Mouse (Mus musculus) liver, embryonic 11.5 days (tissue): Measurements from ENCODE around the gene Smtnl2. TPM values are rescaled to one million over a fixed set of nuclear protein-coding genes. Genes with fewer than 3 reads are reported as not detected.

Experiments
- ATAC-seq: fragments of 200-750 bp; cut with Nextera tagmentation; replicated peaks from 2 replicates; pipeline ENCODE4 v1.8.0; 2017; ENCODE audit warnings: moderate number of reproducible peaks, mild to moderate bottlenecking, moderate TSS enrichment, moderate library complexity; ENCODE audit not compliant: low FRiP score
- DNase-seq: peaks from one replicate; pipeline ENCODE4 v3.0.0-alpha.2; 2017; ENCODE audit warnings: low spot score
- H3K27ac ChIP-seq: fragments of 300-500 bp; sonication (generic); 2 replicates; pipeline ENCODE4 v1.5.1; 2014; ENCODE audit warnings: mild to moderate bottlenecking, low read depth, low read length, control low read depth
- H3K27me3 ChIP-seq: fragments of 300-500 bp; sonication (generic); replicated peaks from 2 replicates; pipeline ENCODE4 v1.6.1; 2014; ENCODE audit warnings: low read length, mixed read lengths; ENCODE audit not compliant: control insufficient read depth, insufficient read depth
- H3K36me3 ChIP-seq: fragments of 300-500 bp; sonication (generic); 2 replicates; pipeline ENCODE4 v1.6.1; 2014; ENCODE audit warnings: mild to moderate bottlenecking, low read length, moderate library complexity, mixed read lengths; ENCODE audit not compliant: control insufficient read depth, insufficient read depth
- H3K4me1 ChIP-seq: fragments of 300-500 bp; sonication (generic); replicated peaks from 2 replicates; pipeline ENCODE4 v1.6.1; 2014; ENCODE audit warnings: low read length, mixed read lengths; ENCODE audit not compliant: control insufficient read depth, insufficient read depth
- H3K4me2 ChIP-seq: fragments of 300-500 bp; sonication (generic); 2 replicates; pipeline ENCODE4 v1.6.1; 2014; ENCODE audit warnings: mild to moderate bottlenecking, control low read depth, moderate library complexity
- H3K4me3 ChIP-seq: fragments of 300-500 bp; sonication (generic); 2 replicates; pipeline ENCODE4 v1.5.1; 2014; ENCODE audit warnings: low read depth, low read length, control low read depth
- H3K9ac ChIP-seq: fragments of 300-500 bp; sonication (generic); 2 replicates; pipeline ENCODE4 v1.6.1; 2014; ENCODE audit warnings: low read depth, low read length, control low read depth
- H3K9me3 ChIP-seq: fragments of 300-500 bp; sonication (generic); 2 replicates; pipeline ENCODE4 v1.6.1; 2016; ENCODE audit warnings: low read length, inconsistent platforms, mixed read lengths; ENCODE audit not compliant: control insufficient read depth
- WGBS: fragments of 180-500 bp; shearing (Covaris S2); extraction: QIAGEN DNeasy Blood & Tissue Kit; methylation state at CpG from one replicate; pipeline ENCODE4 v1.1.7; 2014; 5-methylcytosine and 5-hydroxymethylcytosine counted together
- polyA plus RNA-seq: library from polyadenylated mRNA; unstranded; fragments of >200 nt; fragmentation: Nextera tagmentation; extraction: Ambion mirVana; gene quantifications from 2 replicates; pipeline ENCODE4 v1.2.1, GENCODE M21; 2014

The Smtnl2 gene
- polyA plus RNA-seq, 1 experiment from 2014 or later: 24.8 TPM

DNA sequence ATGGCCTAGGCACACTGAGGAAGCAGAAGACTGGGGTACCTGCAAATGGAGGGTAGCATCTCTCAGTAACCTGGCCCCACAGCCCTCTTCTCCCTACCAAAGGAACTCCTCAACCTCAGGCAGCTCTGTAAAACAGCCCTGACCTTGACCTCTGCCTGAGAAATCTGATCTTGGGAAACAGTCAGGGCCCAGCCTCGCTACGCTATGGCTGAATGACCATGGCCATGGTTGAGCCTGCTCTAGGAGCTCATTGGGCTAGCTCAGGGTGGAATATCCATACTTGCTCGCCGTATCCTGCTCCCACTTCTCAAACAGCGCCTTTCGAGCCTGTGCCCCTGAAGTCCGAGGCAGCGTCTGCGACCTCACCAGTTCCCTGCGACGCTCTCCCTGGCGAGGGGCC is 10.4 kb downstream of the Smtnl2 start:
- Histone ChIP-seq H3K4me1 (no peaks in the 10 kb centered on the region), H3K4me2 (no peak overlapping the region), H3K27ac (no peak overlapping the region), H3K4me3 (no peak overlapping the region), H3K9ac (no peak overlapping the region), H3K36me3 (peaks cover 4% of the 10 kb centered on the region; the same call in 1 of the 2 replicates), H3K27me3 (no peaks in the 10 kb centered on the region), H3K9me3 (no peaks in the 10 kb centered on the region)
- DNase-seq (no peak), ATAC-seq (no peak)
- WGBS: 89% methylated on average over 12 of the region's 12 CpGs

DNA sequence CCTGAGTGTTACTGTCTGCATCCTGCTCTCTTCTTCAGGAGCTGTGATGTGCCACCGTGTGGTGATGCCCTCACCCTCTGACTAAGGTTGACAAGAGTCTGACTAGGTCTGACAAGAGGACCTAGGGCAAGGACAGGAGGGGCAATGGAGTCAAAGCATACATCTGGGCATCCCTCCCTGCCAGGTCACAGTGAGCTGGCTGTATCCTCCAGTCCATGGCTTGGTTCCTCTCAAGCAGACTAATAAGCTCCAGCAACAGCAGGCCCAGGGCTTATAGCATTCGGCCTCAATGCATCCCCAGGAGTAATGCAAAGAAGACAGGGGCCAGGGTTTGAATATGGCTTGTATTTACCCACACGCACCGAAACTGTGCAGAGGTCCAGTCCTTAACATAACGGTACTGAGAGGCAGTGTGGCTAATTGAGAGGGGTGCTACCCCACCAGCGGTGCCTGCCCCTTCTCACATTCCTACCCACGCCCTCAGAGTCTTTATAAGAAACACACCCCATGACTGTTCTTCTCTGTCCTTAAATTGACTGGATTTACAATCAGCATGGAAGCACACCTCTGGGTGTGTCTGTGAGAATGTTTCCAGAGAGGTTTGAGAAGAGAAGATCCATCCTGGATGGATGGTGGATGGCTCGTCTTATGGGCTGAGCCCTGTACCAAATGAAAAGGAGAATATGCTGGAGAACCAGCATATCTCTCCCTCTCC is 13.5 kb downstream of the Smtnl2 start:
- ATAC-seq (no peak), DNase-seq (no peak)
- no peaks in the 10 kb centered on the region for H3K9me3 ChIP-seq
- H3K27ac ChIP-seq: no peak overlapping the region
- no peaks in the 10 kb centered on the region for H3K4me1 ChIP-seq
- H3K36me3 ChIP-seq: peaks cover 6% of the 10 kb centered on the region; the same call in 1 of the 2 replicates
- H3K4me2 ChIP-seq: no peak overlapping the region
- H3K9ac ChIP-seq: no peak overlapping the region
- 86% methylated on average over 8 of the region's 8 CpGs for WGBS
- no peak overlapping the region for H3K4me3 ChIP-seq
- H3K27me3 ChIP-seq: no peaks in the 10 kb centered on the region

DNA sequence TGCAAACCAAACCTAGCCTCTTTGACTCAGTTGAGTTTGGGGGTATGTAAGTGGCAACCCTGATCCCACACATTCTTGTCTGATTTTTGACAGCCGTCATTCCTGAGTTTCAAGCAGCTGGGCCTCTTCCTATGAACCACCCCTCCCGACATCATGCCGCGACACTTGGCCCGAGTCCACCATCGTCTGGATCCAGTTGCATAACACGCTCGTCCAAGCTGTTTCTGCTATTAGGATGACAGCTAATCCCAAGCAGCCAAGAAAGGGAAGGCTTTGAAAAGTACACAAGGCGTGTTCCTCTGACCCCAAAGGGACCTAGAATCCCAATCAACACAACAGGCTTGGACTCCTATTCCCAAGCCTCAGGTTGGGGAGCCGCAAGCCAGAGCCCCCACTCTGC is 14.4 kb downstream of the Smtnl2 start:
- Histone ChIP-seq H3K36me3 (peaks cover 7% of the 10 kb centered on the region; the same call in 1 of the 2 replicates), H3K4me1 (no peaks in the 10 kb centered on the region), H3K27ac (no peak overlapping the region), H3K4me3 (no peak overlapping the region), H3K27me3 (no peaks in the 10 kb centered on the region), H3K4me2 (no peak overlapping the region), H3K9ac (no peak overlapping the region), H3K9me3 (no peaks in the 10 kb centered on the region)
- DNase-seq: no peak
- no peak for ATAC-seq
- WGBS: 87% methylated on average over 10 of the region's 10 CpGs

DNA sequence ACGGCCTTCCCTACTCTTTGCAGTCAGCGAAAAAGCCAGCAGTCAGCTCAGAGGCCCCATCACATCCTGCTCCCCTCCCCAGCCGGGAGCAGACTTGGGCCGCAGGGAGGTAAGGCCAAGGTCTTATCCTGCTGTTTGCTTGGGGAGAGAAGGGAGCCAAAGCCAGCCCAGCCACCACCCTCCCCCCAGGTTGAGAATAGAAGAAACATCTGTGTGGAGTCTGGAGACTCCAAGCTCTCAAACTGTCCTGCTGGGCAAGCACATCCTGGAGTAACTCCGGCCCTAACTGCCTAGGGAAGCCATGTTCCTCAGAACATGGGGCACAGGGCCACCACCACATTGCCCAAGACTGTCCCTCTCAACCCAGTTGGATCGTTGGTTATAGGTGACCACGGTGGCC is 14.9 kb downstream of the Smtnl2 start:
- ATAC-seq (no peak), DNase-seq (no peak)
- WGBS: 69% methylated on average over 7 of the region's 7 CpGs
- H3K9me3 ChIP-seq: no peaks in the 10 kb centered on the region
- no peak overlapping the region for H3K4me2 ChIP-seq
- no peak overlapping the region for H3K9ac ChIP-seq
- H3K4me1 ChIP-seq: no peaks in the 10 kb centered on the region
- no peak overlapping the region for H3K27ac ChIP-seq
- no peak overlapping the region for H3K4me3 ChIP-seq
- H3K36me3 ChIP-seq: peaks cover 7% of the 10 kb centered on the region; the same call in 1 of the 2 replicates
- H3K27me3 ChIP-seq: no peaks in the 10 kb centered on the region

DNA sequence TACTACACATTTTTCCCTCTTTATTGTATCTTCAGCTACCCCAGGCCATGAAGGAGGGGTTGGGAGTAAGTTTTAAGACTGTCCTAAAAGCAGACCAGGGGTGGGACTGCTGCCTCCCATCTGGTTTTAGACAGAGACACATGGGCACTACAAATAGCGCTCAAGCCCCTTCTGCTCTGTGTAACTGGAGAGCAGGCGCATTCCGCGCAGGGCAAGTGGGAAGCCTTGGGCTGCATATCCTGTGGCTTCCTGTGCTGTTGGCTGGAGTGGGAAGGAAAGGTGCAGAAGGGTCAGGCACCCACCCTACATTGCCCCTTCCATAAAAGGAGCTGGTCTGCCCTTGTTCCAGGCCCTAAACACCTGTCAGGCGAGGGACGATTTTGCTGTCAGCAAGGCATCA is 15.9 kb downstream of the Smtnl2 start:
- H3K4me2 ChIP-seq: no peak overlapping the region
- ATAC-seq: no peak
- H3K4me1 ChIP-seq: no peaks in the 10 kb centered on the region
- H3K27me3 ChIP-seq: no peaks in the 10 kb centered on the region
- H3K27ac ChIP-seq: no peak overlapping the region
- no peaks in the 10 kb centered on the region for H3K9me3 ChIP-seq
- DNase-seq: no peak
- H3K9ac ChIP-seq: no peak overlapping the region
- H3K4me3 ChIP-seq: no peak overlapping the region
- WGBS: 76% methylated on average over 6 of the region's 6 CpGs
- peaks cover 7% of the 10 kb centered on the region; the same call in 1 of the 2 replicates for H3K36me3 ChIP-seq

DNA sequence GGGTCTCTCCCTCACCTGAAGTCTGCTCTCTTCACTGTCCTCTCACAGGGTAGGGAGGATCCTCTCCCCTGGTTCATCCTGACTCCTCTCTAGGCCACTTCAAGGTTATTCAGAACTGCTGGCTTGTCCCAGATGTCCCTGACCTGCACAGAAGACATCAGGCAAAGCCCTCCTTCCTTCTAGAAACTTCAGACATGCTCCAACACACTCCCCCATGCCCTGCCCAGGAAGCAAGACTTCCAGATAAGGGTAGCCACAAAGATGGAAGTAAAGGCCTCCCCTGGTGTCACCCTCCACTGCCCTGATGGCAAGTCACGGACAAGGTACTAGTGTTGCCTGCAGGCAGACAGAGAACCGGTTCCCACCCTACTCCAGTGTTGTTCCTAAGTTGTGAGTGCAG is 16.8 kb downstream of the Smtnl2 start:
- ATAC-seq: no peak
- H3K27ac ChIP-seq: no peak overlapping the region
- no peak for DNase-seq
- H3K9me3 ChIP-seq: no peaks in the 10 kb centered on the region
- H3K27me3 ChIP-seq: no peaks in the 10 kb centered on the region
- no peaks in the 10 kb centered on the region for H3K4me1 ChIP-seq
- H3K9ac ChIP-seq: no peak overlapping the region
- H3K4me3 ChIP-seq: no peak overlapping the region
- WGBS: 45% methylated on average over 2 of the region's 2 CpGs
- H3K4me2 ChIP-seq: no peak overlapping the region
- H3K36me3 ChIP-seq: peaks cover 3% of the 10 kb centered on the region; the same call in 1 of the 2 replicates

DNA sequence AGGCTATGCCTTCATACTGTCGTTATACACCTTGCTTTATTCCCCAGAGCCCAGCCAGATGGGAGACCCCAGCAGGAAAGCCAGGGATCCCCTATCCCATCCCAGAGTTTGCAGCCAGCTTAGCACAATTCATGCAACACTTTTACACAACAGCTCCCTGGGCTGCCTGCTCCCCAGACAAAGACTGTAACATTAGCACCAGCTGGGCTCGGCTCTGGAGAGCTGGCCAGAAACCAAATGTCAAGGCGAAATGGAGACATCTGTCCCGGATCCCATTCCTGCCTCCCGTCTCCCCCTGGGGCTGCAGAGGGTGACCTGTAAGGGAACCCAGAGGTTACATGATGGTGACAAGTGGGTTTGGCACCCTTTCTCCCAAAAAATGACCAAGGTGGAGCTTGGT is 17.8 kb downstream of the Smtnl2 start:
- H3K4me3 ChIP-seq: no peak overlapping the region
- H3K4me2 ChIP-seq: no peak overlapping the region
- no peak overlapping the region for H3K27ac ChIP-seq
- DNase-seq (no peak), ATAC-seq (no peak)
- no peaks in the 10 kb centered on the region for H3K27me3 ChIP-seq
- 0 out of 2 replicates have a peak, but pooled peaks cover 3% of the 10 kb centered on the region for H3K36me3 ChIP-seq
- no peaks in the 10 kb centered on the region for H3K4me1 ChIP-seq
- no peak overlapping the region for H3K9ac ChIP-seq
- 70% methylated on average over 5 of the region's 5 CpGs for WGBS
- H3K9me3 ChIP-seq: no peaks in the 10 kb centered on the region

DNA sequence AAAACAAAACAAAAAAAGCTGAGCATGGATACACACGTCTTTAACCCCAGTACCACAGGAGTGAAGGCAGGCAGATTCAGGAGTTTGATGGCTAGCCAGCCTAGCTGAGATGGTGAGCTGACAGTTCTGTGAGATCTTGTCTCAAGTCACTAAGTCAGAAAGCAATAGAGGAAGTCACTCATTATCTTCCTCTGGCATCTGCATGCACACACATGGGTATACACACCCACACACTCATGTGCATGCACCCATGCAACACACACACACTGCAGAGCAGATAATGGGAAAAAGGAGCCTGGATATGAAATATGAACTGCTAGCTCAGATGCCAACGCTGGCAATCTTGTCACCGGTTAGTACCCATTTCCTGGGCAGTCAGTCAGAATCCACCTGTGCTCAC is 18.3 kb downstream of the Smtnl2 start:
- no peaks in the 10 kb centered on the region for H3K4me1 ChIP-seq
- no peak overlapping the region for H3K9ac ChIP-seq
- H3K36me3 ChIP-seq: 0 out of 2 replicates have a peak, but pooled peaks cover 3% of the 10 kb centered on the region
- DNase-seq (no peak), ATAC-seq (no peak)
- H3K27me3 ChIP-seq: no peaks in the 10 kb centered on the region
- H3K4me3 ChIP-seq: no peak overlapping the region
- H3K4me2 ChIP-seq: no peak overlapping the region
- no peaks in the 10 kb centered on the region for H3K9me3 ChIP-seq
- no peak overlapping the region for H3K27ac ChIP-seq
- WGBS: 79% methylated on average over 3 of the region's 3 CpGs

DNA sequence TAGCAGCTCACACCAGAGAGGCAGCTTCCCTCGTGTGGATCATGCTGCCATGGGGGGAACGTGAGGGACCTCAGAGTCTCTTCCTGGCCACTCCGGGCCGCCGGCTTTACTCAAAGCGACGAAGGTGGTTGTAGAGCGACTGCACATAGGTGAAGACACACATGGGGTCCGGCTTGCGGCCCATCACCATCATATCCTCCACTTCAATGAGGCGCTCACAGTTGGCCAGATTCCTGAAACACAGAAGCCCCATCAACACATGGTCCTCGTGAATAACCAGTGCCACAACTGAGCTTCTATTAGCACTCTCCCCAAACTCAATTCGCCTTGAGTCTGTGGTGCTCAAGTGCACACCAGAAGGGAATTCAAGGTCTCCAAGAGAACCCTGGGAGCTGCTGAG is 20.3 kb downstream of the Smtnl2 start:
- no peak overlapping the region for H3K9ac ChIP-seq

More for the DNA sequence above, 20.3 kb downstream of the Smtnl2 start:
- DNase-seq (no peak), ATAC-seq (no peak)
- Histone ChIP-seq H3K27ac (no peak overlapping the region), H3K4me3 (no peak overlapping the region), H3K27me3 (no peaks in the 10 kb centered on the region), H3K9me3 (no peaks in the 10 kb centered on the region), H3K4me2 (no peak overlapping the region), H3K4me1 (no peaks in the 10 kb centered on the region), H3K36me3 (0 out of 2 replicates have a peak, but pooled peaks cover 3% of the 10 kb centered on the region)
- WGBS: 90% methylated on average over 13 of the region's 13 CpGs
